Mouse (Mus musculus) thymus, postnatal 10 days (tissue): ENCODE measurements around the gene B4galt5.
"Not testable (repeated sequence)": the region's sequence is repeated elsewhere in the genome, so short reads cannot be mapped to it uniquely, and the experiment has no call there.

ENCODE experiments used
- DNase-seq, 2 experiments: peaks; one replicate each; pipeline ENCODE4 v3.0.0; 2021; ENCODE audit warnings: low spot score in 2 of 2

The B4galt5 gene

GRCm38 (mm10) chr2:167348376-167349282 lies at the start of gene B4galt5:
Gene B4galt5, minus strand, starts transcription at chr2:167349183.
- peak; percentile 34 to 36 for DNase-seq

DNA sequence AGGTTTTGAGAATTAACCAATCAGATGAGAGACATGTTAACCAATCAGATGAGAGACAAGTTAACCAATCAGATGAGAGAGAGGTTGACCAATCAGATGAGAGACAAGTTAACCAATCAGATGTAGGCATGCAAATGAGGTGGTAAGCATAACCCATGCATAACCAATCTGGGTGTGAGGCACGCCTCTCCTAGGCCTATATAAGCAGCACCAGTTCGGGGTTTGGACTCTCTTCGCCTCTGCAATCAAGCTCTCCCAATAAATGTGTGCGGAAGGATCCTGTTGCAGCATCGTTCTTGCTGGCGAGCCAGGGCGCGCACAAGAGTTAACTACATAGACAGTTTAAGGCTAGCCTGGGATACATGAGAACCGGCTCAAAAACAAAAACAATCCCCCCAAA lies 47.4 kb upstream of the B4galt5 start:
- DNase-seq, result not testable (repeated sequence)

DNA sequence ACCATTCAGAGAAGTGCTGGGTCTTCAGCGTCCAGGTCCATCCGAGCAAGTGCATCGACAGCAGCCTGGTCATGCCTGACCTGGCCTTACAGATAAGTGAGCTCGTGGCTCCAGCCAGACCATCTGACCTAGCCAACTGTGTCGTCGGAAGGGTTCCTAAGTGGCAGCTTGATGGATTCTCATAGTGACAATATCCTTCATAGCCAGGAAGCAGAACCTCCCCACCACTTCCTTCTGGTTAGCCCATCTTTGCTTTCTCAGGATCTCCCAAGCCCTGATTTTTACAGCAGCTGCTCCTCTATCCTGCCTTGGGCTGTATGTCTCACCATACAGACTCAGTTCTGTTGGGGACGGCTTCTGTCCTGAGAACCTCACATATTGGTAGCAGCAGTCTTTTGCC lies 45.4 kb upstream of the B4galt5 start:
- DNase-seq, result no peak

DNA sequence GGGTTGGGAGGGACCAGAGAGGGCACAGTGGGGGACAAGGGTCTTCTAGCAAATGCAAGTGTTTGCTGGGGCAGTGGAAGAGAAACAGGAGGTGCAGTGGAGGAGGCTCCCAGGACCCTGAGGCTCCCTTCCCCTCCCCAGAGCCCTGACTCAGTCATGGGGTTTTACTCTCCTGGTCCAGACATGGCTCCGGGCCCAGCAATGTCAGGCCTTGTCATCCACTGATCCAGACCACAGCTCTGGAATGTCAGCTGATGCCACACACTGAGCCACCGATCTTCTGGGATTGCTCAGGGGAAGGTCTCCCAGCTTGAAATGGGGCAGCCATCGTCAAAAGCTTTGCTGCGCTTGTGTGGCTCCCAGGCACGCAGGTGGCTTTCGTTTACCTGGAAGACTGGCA lies 38.0 kb upstream of the B4galt5 start:
- no peak for DNase-seq

DNA sequence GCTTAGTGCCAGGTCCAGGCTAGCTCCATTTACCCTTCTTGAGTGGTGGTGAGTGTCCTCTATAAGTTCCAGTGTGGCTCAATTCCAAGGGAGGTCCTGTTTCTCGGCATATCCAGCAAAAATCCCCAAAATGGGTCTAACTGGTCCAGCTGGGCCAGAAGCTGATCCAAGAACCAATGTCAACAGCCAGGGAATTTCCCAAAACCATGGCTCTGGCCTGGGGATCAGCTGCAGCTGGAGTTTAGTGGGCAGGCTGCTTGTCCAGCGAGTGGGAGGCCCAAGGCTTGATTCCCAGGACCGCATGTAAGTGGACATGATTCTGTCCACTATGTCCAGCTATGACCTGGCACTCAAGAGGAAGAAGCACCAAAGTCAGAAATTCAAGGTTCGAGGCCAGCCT lies 37.5 kb upstream of the B4galt5 start:
- no peak for DNase-seq

GRCm38 (mm10) chr2:167383666-167384083 lies 34.7 kb upstream of the B4galt5 start:
- no peak for DNase-seq

GRCm38 (mm10) chr2:167382389-167382788 lies 33.4 kb upstream of the B4galt5 start:
- DNase-seq, result no peak

DNA sequence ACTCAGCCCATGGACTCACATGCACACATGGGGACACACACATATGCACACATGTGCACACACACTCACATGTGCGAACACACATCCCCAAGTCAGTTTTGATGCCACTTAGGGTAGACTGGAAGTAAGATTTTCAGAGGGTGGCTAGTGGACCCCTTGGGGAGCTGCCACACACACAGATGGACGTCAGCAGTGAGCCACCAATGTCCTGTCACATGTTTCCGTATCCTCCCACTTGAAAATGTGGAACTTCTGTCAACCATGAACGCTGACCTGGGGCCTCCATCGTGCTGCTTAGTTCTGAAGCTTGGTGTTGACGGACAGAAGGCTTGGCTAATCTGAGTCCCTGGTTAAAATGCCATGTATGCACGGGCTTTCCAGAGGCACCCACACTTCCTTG lies 32.6 kb upstream of the B4galt5 start:
- no peak for DNase-seq

DNA sequence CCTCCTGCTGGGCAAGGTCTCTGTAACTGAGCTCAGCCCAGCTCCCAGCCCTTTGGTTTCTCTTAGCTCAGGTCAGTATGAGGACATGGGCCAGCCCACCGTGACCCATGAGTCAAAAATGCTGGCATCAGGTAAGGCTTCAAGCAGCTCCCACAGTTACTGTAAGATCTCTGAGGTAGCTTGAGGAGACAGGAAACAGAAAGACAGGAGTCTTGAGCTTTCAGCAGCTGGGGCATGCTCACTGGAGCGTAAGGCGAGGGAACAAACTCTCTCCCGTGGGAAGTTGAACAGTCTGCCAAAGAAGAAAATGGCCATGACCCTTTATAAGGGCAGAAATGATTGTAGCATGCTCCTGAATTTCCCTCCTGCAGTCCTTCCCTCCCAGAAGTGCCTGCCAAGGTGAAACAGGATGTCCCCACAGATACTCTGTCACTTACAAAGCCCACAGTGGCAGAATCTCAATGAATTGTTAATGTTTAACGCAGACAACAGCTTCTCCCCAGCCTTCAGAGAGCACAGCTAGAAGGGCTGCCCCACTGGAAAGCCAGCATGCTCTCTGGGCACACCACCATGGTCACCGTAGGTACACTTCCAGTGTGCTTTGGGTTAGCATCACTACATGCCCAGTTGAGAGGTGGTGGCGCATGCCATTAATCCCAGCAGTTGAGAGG lies 31.8 kb upstream of the B4galt5 start:
- DNase-seq, result no peak

GRCm38 (mm10) chr2:167378972-167379371 lies 30.0 kb upstream of the B4galt5 start:
- no peak for DNase-seq

- no peak for DNase-seq
These were observed 28.7 kb upstream of the B4galt5 start for GRCm38 (mm10) chr2:167377697-167378096.

GRCm38 (mm10) chr2:167376160-167376564 lies 27.2 kb upstream of the B4galt5 start:
- no peak for DNase-seq

GRCm38 (mm10) chr2:167375688-167376087 lies 26.7 kb upstream of the B4galt5 start:
- no peak for DNase-seq

DNA sequence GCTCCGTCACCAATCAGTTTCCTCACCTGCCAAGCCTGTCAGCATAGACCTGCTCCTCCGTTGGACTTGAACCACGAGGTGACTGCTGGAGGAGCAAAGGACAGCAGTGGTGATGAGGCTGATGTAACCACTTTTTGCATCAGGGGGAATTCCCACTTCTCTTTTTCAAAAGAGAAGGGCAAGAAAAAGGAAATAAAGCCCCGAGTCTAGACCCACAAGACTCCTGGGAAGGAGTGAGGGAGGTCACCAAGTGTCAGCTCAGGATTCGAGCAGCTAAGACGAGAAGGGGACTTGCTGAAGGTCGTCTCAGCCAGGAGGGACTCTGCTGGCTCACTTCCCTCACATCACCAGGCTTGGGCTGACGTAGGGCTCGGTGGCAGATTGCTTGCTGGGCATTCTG lies 26.2 kb upstream of the B4galt5 start:
- DNase-seq, result no peak

DNA sequence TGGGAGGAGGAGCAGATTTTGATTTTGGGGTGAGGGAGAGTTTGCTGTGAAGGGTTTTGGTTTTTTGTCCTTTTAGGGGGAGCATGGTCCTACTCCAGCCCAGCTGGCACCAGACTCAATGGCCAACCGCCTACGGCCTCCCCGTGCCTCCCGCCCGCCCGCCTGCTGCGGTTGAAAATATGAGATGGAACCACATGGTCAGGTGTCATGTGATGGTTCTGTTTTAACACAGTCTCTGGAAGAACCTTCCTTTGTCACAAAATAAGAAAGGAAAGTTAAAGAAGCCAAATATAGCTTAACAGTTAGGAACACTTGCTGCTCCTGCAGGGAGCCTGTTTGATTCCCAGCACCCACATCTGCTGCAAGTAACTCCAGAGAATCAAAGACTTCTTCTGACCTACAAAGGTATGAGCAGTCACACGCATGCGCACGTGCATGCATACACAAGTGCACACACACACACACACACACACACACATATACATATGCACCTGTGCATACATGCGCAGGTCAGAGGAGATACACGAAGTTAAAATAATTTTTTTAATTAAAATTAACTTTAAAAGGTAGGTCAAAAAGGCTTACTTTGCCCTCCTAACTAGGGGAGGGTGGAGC lies 25.3 kb upstream of the B4galt5 start:
- no peak for DNase-seq

DNA sequence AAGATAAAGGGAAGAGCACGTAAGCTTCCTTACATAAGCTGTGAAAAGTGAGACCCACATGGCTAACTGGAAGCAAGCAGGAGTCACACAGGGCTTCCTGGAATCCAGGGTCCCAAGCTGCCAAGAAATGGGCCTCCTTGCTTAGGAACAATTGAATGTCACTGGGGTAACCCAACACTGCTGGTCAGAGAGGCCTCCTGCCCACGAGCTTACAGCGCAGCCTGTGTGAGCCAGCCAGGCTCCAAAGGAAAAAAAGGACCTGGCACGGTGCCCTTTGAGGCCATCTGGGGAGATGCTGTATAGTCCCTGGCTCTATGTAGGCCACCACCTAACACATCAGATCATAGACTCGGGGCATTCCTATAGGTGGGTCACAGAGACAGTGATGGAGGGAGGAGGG lies 24.3 kb upstream of the B4galt5 start:
- DNase-seq, result no peak

GRCm38 (mm10) chr2:167371506-167371905 lies 22.5 kb upstream of the B4galt5 start:
- no peak for DNase-seq

DNA sequence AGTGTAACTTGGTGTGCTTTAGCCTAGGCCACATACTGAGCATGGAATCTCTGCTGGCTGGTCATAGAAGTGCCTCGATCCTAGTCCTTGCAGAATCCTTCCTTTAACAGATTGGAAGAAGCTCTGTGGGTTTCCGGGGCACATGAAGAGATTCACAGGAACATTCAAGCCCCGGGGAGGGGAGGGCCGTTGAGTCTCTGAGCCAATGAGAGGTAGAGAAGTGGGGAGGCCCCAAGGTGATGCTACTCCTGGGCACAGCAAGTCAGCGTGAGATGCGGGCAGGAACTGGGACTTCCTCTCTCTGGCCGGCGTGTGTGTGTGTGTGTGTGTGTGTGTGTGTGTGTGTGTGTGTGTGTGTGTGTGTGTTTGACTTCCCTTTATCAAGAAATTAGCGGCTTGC lies 19.3 kb upstream of the B4galt5 start:
- peak; percentile 77 to 85 for DNase-seq

GRCm38 (mm10) chr2:167367777-167368281 lies 18.8 kb upstream of the B4galt5 start:
- DNase-seq, result peak; percentile 46 to 49

- DNase-seq, result peak in 1 of 2 experiments; percentile 10
These were observed 18.3 kb upstream of the B4galt5 start for GRCm38 (mm10) chr2:167367325-167367724.

GRCm38 (mm10) chr2:167365063-167365462 lies 16.1 kb upstream of the B4galt5 start:
- DNase-seq, result no peak

DNA sequence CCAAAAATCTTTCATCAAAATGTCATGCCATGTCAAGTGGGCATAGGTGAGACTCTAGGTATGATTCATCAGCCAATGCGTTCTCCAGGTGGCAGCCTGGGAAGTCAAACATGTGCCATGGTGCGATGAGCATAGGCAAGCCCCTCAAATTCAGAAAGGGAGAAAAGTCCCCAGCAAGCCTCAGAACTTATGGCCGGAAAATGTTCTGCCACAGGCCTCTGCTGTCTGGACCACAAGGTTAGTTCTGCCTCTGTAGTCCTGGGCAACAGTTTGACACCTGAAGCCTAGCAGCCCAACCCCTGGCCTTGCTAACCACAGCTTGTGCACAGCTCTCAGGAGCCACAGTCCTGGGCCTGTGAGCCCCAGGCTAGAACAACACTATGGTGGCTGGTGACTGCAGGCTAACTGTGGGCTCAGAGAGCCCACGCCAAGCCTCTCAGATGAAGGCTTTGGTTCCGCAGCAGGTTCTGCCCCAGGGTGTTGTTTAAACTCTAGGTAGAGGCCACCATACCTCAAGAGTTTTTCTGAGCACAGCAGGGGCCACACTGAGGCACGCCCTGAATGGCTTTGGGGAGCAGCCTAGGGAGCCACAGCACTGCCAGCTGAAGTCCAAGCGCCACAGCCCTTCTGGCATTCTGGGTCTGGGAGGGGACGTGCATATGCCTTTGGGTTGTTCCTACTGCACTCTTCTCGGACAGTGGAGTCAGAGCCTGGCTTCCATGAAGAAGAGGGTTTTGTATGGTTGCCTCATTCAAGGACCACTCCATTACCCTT lies 14.5 kb upstream of the B4galt5 start:
- no peak for DNase-seq
